In genomic region chr13:72977971-72978370, GRCm38 (mm10) we compare ENCODE assay signal across 24 mouse cellular contexts.
DNase-seq lines count a peak whose midpoint lies in the region; ATAC-seq and TF ChIP-seq lines count a peak whose summit lies in the region.
"Had no signal": no experiment of that assay in that cellular context is flagged by ENCODE, and none has a peak within 500 bp of the region (broad histone marks: within the 10 kb centered on the region; RNA-seq: fewer than 3 reads in every experiment).

No protein-coding gene starts in this region.

- no peaks in the 10 kb centered on the region; the same call in 1 of the 2 replicates for H3K4me1 ChIP-seq in heart, embryonic 12.5 days (replicated peaks)
- H3K4me1 ChIP-seq in liver, embryonic 11.5 days (replicated peaks; ENCODE audit: control insufficient read depth, insufficient read depth, low read length), result no peaks in the 10 kb centered on the region
- no peaks in the 10 kb centered on the region for H3K4me1 ChIP-seq in liver, postnatal 0 days (ENCODE audit: insufficient read depth)
- H3K4me1 ChIP-seq: forebrain, embryonic 10.5 days; forebrain, embryonic 13.5 days had no signal

- peak; percentile 60; the same call in 1 of the 2 replicates for ATAC-seq in heart, embryonic 12.5 days (ENCODE audit: insufficient number of reproducible peaks, low FRiP score)
- no peak for ATAC-seq in liver, embryonic 11.5 days (replicated peaks; ENCODE audit: low FRiP score)
- ATAC-seq in liver, postnatal 0 days, result no peak
- ATAC-seq: forebrain, embryonic 13.5 days; forebrain, embryonic 16.5 days; hindbrain, postnatal 0 days; inflammation-experienced regulatory T-cells, adult 6 months; intestine, embryonic 16.5 days; Patski had no signal

- TF ChIP-seq CTCF in liver, postnatal 0 days (IDR thresholded peaks at IDR 0.05; ENCODE audit: low read depth), result no peak

- H3K27ac ChIP-seq in heart, embryonic 12.5 days (ENCODE audit: poor library complexity, severe bottlenecking), result peak overlapping the region; percentile 48; the same call in 1 of the 2 replicates
- peak overlapping the region; percentile 4; the same call in 1 of the 2 replicates for H3K27ac ChIP-seq in liver, embryonic 11.5 days (ENCODE audit: low read depth, low read length)
- no peak overlapping the region for H3K27ac ChIP-seq in liver, postnatal 0 days (ENCODE audit: low read depth)
- H3K27ac ChIP-seq: forebrain, embryonic 10.5 days; forebrain, embryonic 13.5 days; gastrocnemius, adult 2 months; heart, adult 2 months; hindbrain, embryonic 14.5 days; hindbrain, postnatal 0 days had no signal

- 65% methylated on average over 3 of the region's 3 CpGs for WGBS in heart, embryonic 12.5 days
- 61% methylated on average over 3 of the region's 3 CpGs for WGBS in liver, embryonic 11.5 days
- WGBS in liver, postnatal 0 days (ENCODE audit: insufficient replicate concordance), result 55% methylated on average over 3 of the region's 3 CpGs

- no peaks in the 10 kb centered on the region for H3K36me3 ChIP-seq in heart, embryonic 12.5 days
- no peaks in the 10 kb centered on the region for H3K36me3 ChIP-seq in liver, embryonic 11.5 days (ENCODE audit: control insufficient read depth, insufficient read depth, low read length)
- no peaks in the 10 kb centered on the region for H3K36me3 ChIP-seq in liver, postnatal 0 days (replicated peaks; ENCODE audit: insufficient read depth, low read length)
- H3K36me3 ChIP-seq: forebrain, embryonic 10.5 days had no signal

- DNase-seq in heart, adult 11 months, result peak; percentile 70
- DNase-seq in heart, postnatal 25 days (ENCODE audit: low spot score), result no peak
- DNase-seq in heart, postnatal 10 days, result no peak
- no peak for DNase-seq in liver, embryonic 11.5 days (ENCODE audit: low spot score)
- DNase-seq in liver, postnatal 0 days, result no peak
- DNase-seq in Muller cell, postnatal 12 days (ENCODE audit: inconsistent ontology term), result peak; percentile 34
- DNase-seq in gastrocnemius, postnatal 14 days, result no peak
- DNase-seq: adrenal gland, postnatal 10 days; adrenal gland, postnatal 36 days; cerebellum, adult 18-20 months; cerebellum, adult 9-10 months; cerebellum, postnatal 14 days; gastrocnemius, adult 2 months; gastrocnemius, postnatal 25 days; heart, adult 2 months had no signal

- H3K27me3 ChIP-seq in heart, embryonic 12.5 days (replicated peaks), result no peaks in the 10 kb centered on the region
- no peaks in the 10 kb centered on the region for H3K27me3 ChIP-seq in liver, embryonic 11.5 days (replicated peaks; ENCODE audit: control insufficient read depth, insufficient read depth, low read length)
- H3K27me3 ChIP-seq in liver, postnatal 0 days (ENCODE audit: insufficient read depth, low read length), result no peaks in the 10 kb centered on the region
- H3K27me3 ChIP-seq: forebrain, embryonic 13.5 days had no signal

- no peak overlapping the region for H3K4me3 ChIP-seq in heart, embryonic 12.5 days
- H3K4me3 ChIP-seq in liver, embryonic 11.5 days (ENCODE audit: low read depth, low read length), result no peak overlapping the region
- no peak overlapping the region for H3K4me3 ChIP-seq in liver, postnatal 0 days (ENCODE audit: low read depth, low read length)
- H3K4me3 ChIP-seq: forebrain, embryonic 10.5 days; forebrain, embryonic 13.5 days; gastrocnemius, adult 2 months; heart, adult 2 months had no signal

- no peak for TF ChIP-seq EP300 in liver, postnatal 0 days (IDR thresholded peaks at IDR 0.05; ENCODE audit: low read depth)

- no peaks in the 10 kb centered on the region for H3K9me3 ChIP-seq in heart, embryonic 12.5 days (replicated peaks)
- H3K9me3 ChIP-seq in liver, embryonic 11.5 days (ENCODE audit: control insufficient read depth, low read length), result no peaks in the 10 kb centered on the region
- no peaks in the 10 kb centered on the region for H3K9me3 ChIP-seq in liver, postnatal 0 days (ENCODE audit: low read length)
- H3K9me3 ChIP-seq: forebrain, embryonic 10.5 days; forebrain, embryonic 13.5 days had no signal

- H3K9ac ChIP-seq in heart, embryonic 12.5 days, result no peak overlapping the region
- no peak overlapping the region for H3K9ac ChIP-seq in liver, embryonic 11.5 days (ENCODE audit: low read depth, low read length)
- H3K9ac ChIP-seq in liver, postnatal 0 days (replicated peaks), result no peak overlapping the region
- H3K9ac ChIP-seq: forebrain, embryonic 13.5 days; hindbrain, embryonic 14.5 days had no signal

- H3K4me2 ChIP-seq in heart, embryonic 12.5 days, result no peak overlapping the region
- no peak overlapping the region for H3K4me2 ChIP-seq in liver, embryonic 11.5 days
- H3K4me2 ChIP-seq in liver, postnatal 0 days (ENCODE audit: low read depth, low read length), result no peak overlapping the region
- H3K4me2 ChIP-seq: forebrain, embryonic 13.5 days; hindbrain, embryonic 14.5 days had no signal

- intact Hi-C loops in heart, postnatal 25 days (cut with DNase I), result no loop called here
- intact Hi-C loops in heart, postnatal 10 days (cut with DNase I), result no loop called here
- intact Hi-C loops in gastrocnemius, postnatal 14 days (cut with DNase I; ENCODE audit: low total_unique reads), result no loop called here

Comparison
In these comparisons a context has a peak if more than half of its experiments do, and no peak if none do; other contexts are left out.
1. DNase-seq: peak in heart, adult 11 months (single experiment) and Muller cell, postnatal 12 days (single experiment); none in heart, postnatal 25 days (single experiment), heart, postnatal 10 days (0 of 2), liver, embryonic 11.5 days (single experiment), liver, postnatal 0 days (single experiment) and gastrocnemius, postnatal 14 days (single experiment).